ENCODE assay signal across 11 mouse cellular contexts in genomic region chr14:32029411-32029992, GRCm38 (mm10). TPM values are rescaled to one million over a fixed set of nuclear protein-coding genes. Genes with fewer than 3 reads are reported as not detected.
A peak's percentile ranks its signal among the peaks of the same experiment; 100 is the strongest.
DNase-seq lines count a peak whose midpoint lies in the region; ATAC-seq and TF ChIP-seq lines count a peak whose summit lies in the region.
"Had no signal": no experiment of that assay in that cellular context is flagged by ENCODE, and none has a peak within 500 bp of the region (broad histone marks: within the 10 kb centered on the region; RNA-seq: fewer than 3 reads in every experiment).

No protein-coding gene starts in this region.

- H3K36me3 ChIP-seq in forebrain, embryonic 10.5 days (replicated peaks): no peaks in the 10 kb centered on the region
- H3K36me3 ChIP-seq in forebrain, embryonic 14.5 days (ENCODE audit: control insufficient read depth, insufficient read depth, low read length): no peaks in the 10 kb centered on the region
- H3K36me3 ChIP-seq in lung, postnatal 0 days (ENCODE audit: insufficient read depth, low read length): no peaks in the 10 kb centered on the region
- no peaks in the 10 kb centered on the region for H3K36me3 ChIP-seq in heart, adult 2 months (ENCODE audit: control insufficient read depth, insufficient read depth, low read length)
- no peaks in the 10 kb centered on the region for H3K36me3 ChIP-seq in thymus, adult 2 months (ENCODE audit: control insufficient read depth, insufficient read depth, low read length)
- H3K36me3 ChIP-seq: liver, embryonic 15.5 days; midbrain, embryonic 12.5 days had no signal

- H3K4me1 ChIP-seq in forebrain, embryonic 10.5 days: peaks cover 25% of the 10 kb centered on the region
- H3K4me1 ChIP-seq in forebrain, embryonic 14.5 days (ENCODE audit: control insufficient read depth, insufficient read depth, low read length): peaks cover 9% of the 10 kb centered on the region
- no peaks in the 10 kb centered on the region for H3K4me1 ChIP-seq in lung, postnatal 0 days (ENCODE audit: insufficient read depth, low read depth, low read length)
- peaks cover 10% of the 10 kb centered on the region for H3K4me1 ChIP-seq in heart, adult 2 months (ENCODE audit: control insufficient read depth, insufficient read depth, low read length)
- H3K4me1 ChIP-seq in thymus, adult 2 months (replicated peaks; ENCODE audit: control insufficient read depth, insufficient read depth, low read length): no peaks in the 10 kb centered on the region
- H3K4me1 ChIP-seq: liver, embryonic 15.5 days had no signal

- no peak for TF ChIP-seq EP300 in lung, postnatal 0 days (IDR thresholded peaks at IDR 0.05)
- TF ChIP-seq EP300 in heart, adult 2 months (IDR thresholded peaks at IDR 0.05; ENCODE audit: insufficient read depth, low read depth, low read length): peak; percentile 74; the same call in 1 of the 2 replicates

- no peak overlapping the region for H3K4me3 ChIP-seq in forebrain, embryonic 10.5 days
- no peak overlapping the region for H3K4me3 ChIP-seq in forebrain, embryonic 14.5 days (ENCODE audit: low read depth, low read length)
- H3K4me3 ChIP-seq in lung, postnatal 0 days (ENCODE audit: low read depth, low read length): no peak overlapping the region
- H3K4me3 ChIP-seq in heart, adult 2 months: peak overlapping the region; percentile 61
- no peak overlapping the region for H3K4me3 ChIP-seq in thymus, adult 2 months (ENCODE audit: control insufficient read depth, insufficient read depth, low read length)
- H3K4me3 ChIP-seq: liver, embryonic 15.5 days; midbrain, embryonic 12.5 days had no signal

- no peaks in the 10 kb centered on the region for H3K79me2 ChIP-seq in heart, adult 2 months (replicated peaks; ENCODE audit: control insufficient read depth, insufficient read depth, low read length)

- no peak for DNase-seq in forebrain, embryonic 10.5 days (ENCODE audit: extremely low spot score, low spot score)
- DNase-seq in forebrain, embryonic 14.5 days (ENCODE audit: low spot score): no peak
- no peak for DNase-seq in lung, postnatal 0 days (ENCODE audit: low spot score)
- DNase-seq in lung, postnatal 14 days: no peak
- peak; percentile 57 to 60 for DNase-seq in heart, adult 2 months
- peak; percentile 29 for DNase-seq in kidney, postnatal 14 days
- DNase-seq in natural killer cell, adult 2 months (ENCODE audit: low spot score in 2 of 2): no peak
- DNase-seq in thymus, adult 2 months: no peak
- DNase-seq: adrenal gland, postnatal 10 days had no signal

- intact Hi-C loops in heart, adult 2 months (cut with DNase I): no loop called here

- WGBS in forebrain, embryonic 10.5 days: 79% methylated on average over 14 of the region's 14 CpGs
- 77% methylated on average over 14 of the region's 14 CpGs for WGBS in forebrain, embryonic 14.5 days
- 59% methylated on average over 14 of the region's 14 CpGs for WGBS in lung, postnatal 0 days
- WGBS in heart, adult 2 months: 38% methylated on average over 14 of the region's 14 CpGs
- 68% methylated on average over 14 of the region's 14 CpGs for WGBS in thymus, adult 2 months

- H3K4me2 ChIP-seq in forebrain, embryonic 14.5 days (ENCODE audit: low read length): no peak overlapping the region
- H3K4me2 ChIP-seq in lung, postnatal 0 days (replicated peaks; ENCODE audit: low read depth, low read length): peak overlapping the region; percentile 37; the same call in 1 of the 2 replicates
- H3K4me2 ChIP-seq: liver, embryonic 15.5 days; midbrain, embryonic 12.5 days had no signal

- ATAC-seq in forebrain, embryonic 14.5 days: no peak
- 0 out of 2 replicates have a peak, but pooled peaks have one; percentile 4 for ATAC-seq in lung, postnatal 0 days

- peak; percentile 89 for TF ChIP-seq POLR2A in heart, adult 2 months (IDR thresholded peaks at IDR 0.05; ENCODE audit: insufficient read depth, low read depth, low read length)
- TF ChIP-seq POLR2A in thymus, adult 2 months (IDR thresholded peaks at IDR 0.05; ENCODE audit: control insufficient read depth, extremely low read depth, insufficient read depth, low read length, poor library complexity): no peak

- peak overlapping the region; percentile 26; the same call in 1 of the 2 replicates for H3K27ac ChIP-seq in forebrain, embryonic 10.5 days
- H3K27ac ChIP-seq in forebrain, embryonic 14.5 days (ENCODE audit: low read depth, low read length): no peak overlapping the region
- H3K27ac ChIP-seq in lung, postnatal 0 days (ENCODE audit: low read length): no peak overlapping the region
- H3K27ac ChIP-seq in heart, adult 2 months: peak overlapping the region; percentile 93
- H3K27ac ChIP-seq in thymus, adult 2 months (ENCODE audit: control insufficient read depth, insufficient read depth, low read length): no peak overlapping the region
- H3K27ac ChIP-seq: liver, embryonic 15.5 days; midbrain, embryonic 12.5 days had no signal

- no peaks in the 10 kb centered on the region for H3K9me3 ChIP-seq in forebrain, embryonic 10.5 days
- H3K9me3 ChIP-seq in forebrain, embryonic 14.5 days (replicated peaks; ENCODE audit: control insufficient read depth, low read length): no peaks in the 10 kb centered on the region
- H3K9me3 ChIP-seq in lung, postnatal 0 days (ENCODE audit: low read length): no peaks in the 10 kb centered on the region
- H3K9me3 ChIP-seq: liver, embryonic 15.5 days; midbrain, embryonic 12.5 days had no signal

- peaks cover 33% of the 10 kb centered on the region for H3K27me3 ChIP-seq in forebrain, embryonic 10.5 days (ENCODE audit: poor library complexity, severe bottlenecking)
- no peaks in the 10 kb centered on the region for H3K27me3 ChIP-seq in forebrain, embryonic 14.5 days (replicated peaks; ENCODE audit: control insufficient read depth, insufficient read depth, low read length)
- H3K27me3 ChIP-seq in lung, postnatal 0 days (replicated peaks; ENCODE audit: insufficient read depth, low read length): no peaks in the 10 kb centered on the region
- H3K27me3 ChIP-seq in heart, adult 2 months (ENCODE audit: control insufficient read depth, insufficient read depth, low read length): no peaks in the 10 kb centered on the region
- H3K27me3 ChIP-seq in thymus, adult 2 months (ENCODE audit: control insufficient read depth, insufficient read depth, low read length): no peaks in the 10 kb centered on the region

- no peak overlapping the region for H3K9ac ChIP-seq in forebrain, embryonic 14.5 days (ENCODE audit: low read length)
- no peak overlapping the region for H3K9ac ChIP-seq in lung, postnatal 0 days (replicated peaks; ENCODE audit: low read depth)
- H3K9ac ChIP-seq in heart, adult 2 months (ENCODE audit: low read depth, low read length): peak overlapping the region; percentile 71
- H3K9ac ChIP-seq: liver, embryonic 15.5 days; midbrain, embryonic 12.5 days had no signal

- no peak for TF ChIP-seq CTCF in lung, postnatal 0 days (IDR thresholded peaks at IDR 0.05)
- TF ChIP-seq CTCF in heart, adult 2 months (IDR thresholded peaks at IDR 0.05): no peak
- no peak for TF ChIP-seq CTCF in thymus, adult 2 months (IDR thresholded peaks at IDR 0.05; ENCODE audit: borderline replicate concordance, control insufficient read depth, extremely low read depth, insufficient read depth, low read length, poor library complexity)

RNA-seq across cellular contexts. Expression of gene Galnt15, which starts 0.7 kb away (rescaled TPM):
- 0.05 and 0.09 TPM in 2 replicates for polyA plus RNA-seq in forebrain, embryonic 10.5 days (2016; fragmentation: Nextera tagmentation; extraction: Ambion mirVana)
- 0.27 and 0.39 TPM in 2 replicates for polyA plus RNA-seq in forebrain, embryonic 14.5 days (2014; fragmentation: Nextera tagmentation; extraction: Ambion mirVana)
- polyA plus RNA-seq in lung, postnatal 0 days (2015; fragmentation: Nextera tagmentation; extraction: Ambion mirVana): 0.44 and 0.73 TPM in 2 replicates
- 10 to 100 TPM; 10.1 to 18.1 TPM for total RNA-seq in heart, adult 2 months (2021)
- polyA plus RNA-seq in heart, adult 2 months (2012; rRNA removed): 11.2 and 14.6 TPM in 2 replicates
- polyA plus RNA-seq in thymus, adult 2 months (2012; rRNA removed): 1.8 and 2.4 TPM in 2 replicates
- polyA plus RNA-seq: liver, embryonic 15.5 days had no signal

RNA-seq across cellular contexts. Expression of gene Oxnad1, which starts 55.7 kb away (rescaled TPM):
- 22.5 and 23.2 TPM in 2 replicates for polyA plus RNA-seq in forebrain, embryonic 10.5 days (2016; fragmentation: Nextera tagmentation; extraction: Ambion mirVana)
- polyA plus RNA-seq in forebrain, embryonic 14.5 days (2014; fragmentation: Nextera tagmentation; extraction: Ambion mirVana): 16.4 and 20.4 TPM in 2 replicates
- polyA plus RNA-seq in lung, postnatal 0 days (2015; fragmentation: Nextera tagmentation; extraction: Ambion mirVana): 9.1 and 12.1 TPM in 2 replicates
- total RNA-seq in heart, adult 2 months (2021): 10 to 100 TPM; 49.5 to 54.9 TPM
- polyA plus RNA-seq in heart, adult 2 months (2012; rRNA removed): 53.9 and 92.7 TPM in 2 replicates
- polyA plus RNA-seq in thymus, adult 2 months (2012; rRNA removed): 20.3 and 25.3 TPM in 2 replicates

RNA-seq across cellular contexts. Expression of gene Dph3, which starts 56.0 kb away (rescaled TPM):
- 110 and 114 TPM in 2 replicates for polyA plus RNA-seq in forebrain, embryonic 10.5 days (2016; fragmentation: Nextera tagmentation; extraction: Ambion mirVana)
- polyA plus RNA-seq in forebrain, embryonic 14.5 days (2014; fragmentation: Nextera tagmentation; extraction: Ambion mirVana): 81.5 and 93.3 TPM in 2 replicates
- polyA plus RNA-seq in lung, postnatal 0 days (2015; fragmentation: Nextera tagmentation; extraction: Ambion mirVana): 70.5 and 81.6 TPM in 2 replicates
- total RNA-seq in heart, adult 2 months (2021): 10 to 100 TPM; 81.7 to 99.2 TPM
- 40.2 and 63.3 TPM in 2 replicates for polyA plus RNA-seq in heart, adult 2 months (2012; rRNA removed)
- 19.2 and 19.5 TPM in 2 replicates for polyA plus RNA-seq in thymus, adult 2 months (2012; rRNA removed)

Comparison
In these comparisons a context has a peak if more than half of its experiments do, and no peak if none do; other contexts are left out.
1. H3K27ac ChIP-seq: peak in forebrain, embryonic 10.5 days (single experiment) and heart, adult 2 months (single experiment); none in forebrain, embryonic 14.5 days (single experiment), lung, postnatal 0 days (single experiment) and thymus, adult 2 months (single experiment).
2. DNase-seq: peak in heart, adult 2 months (2 of 2) and kidney, postnatal 14 days (single experiment); none in forebrain, embryonic 10.5 days (single experiment), forebrain, embryonic 14.5 days (single experiment), lung, postnatal 0 days (single experiment), lung, postnatal 14 days (single experiment), natural killer cell, adult 2 months (0 of 2) and thymus, adult 2 months (single experiment).